Mouse (Mus musculus) naive thymus-derived CD4-positive, alpha-beta T cell, adult 2 months (primary cell): Measurements from ENCODE around the gene Lcn6.
A peak's percentile ranks its signal among the peaks of the same experiment; 100 is the strongest.
"Not testable (repeated sequence)": the region's sequence is repeated elsewhere in the genome, so short reads cannot be mapped to it uniquely, and the experiment has no call there.

Source experiments
- DNase-seq: peaks from one replicate; pipeline ENCODE4 v3.0.0-alpha.2; 2011; ENCODE audit warnings: low read depth

Gene Lcn6

DNA sequence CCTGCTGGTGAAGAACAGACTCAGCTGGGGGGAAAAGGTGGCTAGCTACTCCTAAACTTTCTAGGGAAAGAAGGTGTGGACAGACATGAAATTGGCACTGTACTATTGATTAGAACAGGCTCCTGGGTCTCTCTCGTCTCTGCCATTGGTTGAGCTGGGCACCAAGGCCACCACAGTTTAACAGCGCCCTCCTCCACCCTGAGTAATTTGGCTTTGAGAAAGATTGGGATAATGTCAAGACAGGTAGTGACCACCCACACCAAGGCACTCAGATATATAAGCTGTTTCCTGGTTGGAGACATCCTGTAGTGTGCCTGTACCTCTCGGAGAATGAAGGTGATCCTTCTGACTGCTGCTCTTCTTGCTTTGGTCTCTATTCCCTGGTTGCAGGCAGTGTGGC lies at the start of gene Lcn6:
Lcn6 (plus strand) TSS at position 301 of the 400 bp plus-strand sequence.
- DNase-seq, result no peak

DNA sequence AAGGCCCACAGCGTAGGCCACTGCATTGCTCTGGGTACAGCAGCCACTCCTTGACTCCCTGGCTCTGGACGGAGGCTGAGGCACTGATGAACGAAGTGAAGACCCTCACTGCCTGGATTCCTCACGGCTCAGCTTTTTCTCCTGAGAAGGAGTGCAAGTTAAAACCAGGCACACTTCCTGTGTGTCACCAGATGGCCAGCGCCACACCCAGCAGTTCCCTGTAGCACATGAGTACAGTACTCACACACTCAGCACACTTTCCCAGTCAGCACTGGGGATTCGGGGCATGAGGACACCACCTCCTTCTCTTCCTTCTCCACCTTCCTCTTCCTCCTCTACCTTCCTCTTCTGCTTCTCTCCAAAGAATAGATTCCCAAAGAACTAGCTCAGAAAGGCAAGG lies 48.8 kb upstream of the Lcn6 start, which contains the start of gene Fcna:
Fcna (minus strand) TSS at position 220 of the 400 bp plus-strand sequence.
- no peak for DNase-seq

- no peak for DNase-seq
Measured at GRCm38 (mm10) chr2:25628738-25629137, 47.8 kb upstream of the Lcn6 start.

DNA sequence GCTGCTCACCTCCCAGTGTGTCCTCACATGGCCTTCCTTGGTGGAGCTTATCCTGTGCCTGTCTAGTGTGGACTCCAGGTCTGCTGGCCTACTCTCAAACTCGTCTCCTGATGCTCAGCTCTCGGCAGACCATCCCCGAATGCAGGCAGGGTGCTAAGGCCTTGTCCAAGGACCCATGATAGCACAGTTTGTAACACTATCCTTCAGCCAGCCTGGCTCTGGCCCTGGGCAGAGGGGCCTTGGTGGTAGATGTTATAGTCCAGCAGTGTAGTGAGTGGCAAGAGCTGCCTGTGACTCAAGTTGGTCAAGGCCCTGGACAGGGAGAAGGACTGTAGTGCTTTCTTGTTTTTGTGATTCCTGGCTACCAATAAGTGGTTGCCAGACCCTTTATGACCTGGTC lies 43.0 kb upstream of the Lcn6 start:
- no peak for DNase-seq

GRCm38 (mm10) chr2:25634046-25634445 lies 42.5 kb upstream of the Lcn6 start:
- no peak for DNase-seq

- peak; percentile 54 for DNase-seq
Measured at GRCm38 (mm10) chr2:25639890-25640289, 36.7 kb upstream of the Lcn6 start.

DNA sequence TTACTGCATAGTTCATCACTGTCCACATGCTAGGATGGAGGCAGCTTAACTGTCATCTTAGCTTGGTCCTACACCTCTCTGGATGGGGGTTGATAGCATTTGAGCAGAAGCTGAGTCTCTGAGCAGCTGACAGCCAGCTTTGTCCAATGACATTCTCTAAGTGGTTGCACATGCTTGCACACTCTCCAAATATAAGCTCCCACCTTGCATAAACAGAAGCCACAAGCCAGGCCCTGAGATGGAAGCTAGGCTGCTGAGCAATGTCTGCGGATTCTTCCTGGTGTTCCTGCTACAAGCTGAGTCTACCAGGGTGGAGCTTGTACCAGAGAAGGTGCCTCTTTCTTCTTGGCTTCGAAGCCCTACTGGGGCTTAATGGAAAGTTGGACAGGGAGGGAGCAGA lies 23.7 kb upstream of the Lcn6 start, which contains the start of gene Lcn8:
Lcn8 (plus strand) TSS at position 219 of the 400 bp plus-strand sequence.
- DNase-seq, result no peak

DNA sequence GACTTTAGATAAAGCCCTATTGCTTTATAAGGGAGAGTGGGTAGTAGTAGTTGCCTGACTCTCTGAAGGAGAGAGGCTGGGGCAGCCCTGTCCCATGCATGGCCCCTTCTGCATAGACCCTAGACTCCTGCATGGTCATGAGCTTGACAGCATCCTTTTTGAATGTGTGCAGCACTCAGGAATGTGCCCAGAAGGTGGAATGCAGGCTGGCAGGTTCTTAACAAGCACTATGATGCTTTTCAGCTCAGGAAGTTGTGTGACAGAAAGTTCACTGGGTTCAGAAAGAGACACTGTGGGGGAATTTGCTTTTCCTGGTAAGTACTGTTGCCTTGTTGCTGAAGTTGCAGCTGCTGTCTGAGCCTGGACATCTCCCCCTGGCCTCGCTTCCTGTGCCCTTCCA lies 22.1 kb upstream of the Lcn6 start:
- no peak for DNase-seq

DNA sequence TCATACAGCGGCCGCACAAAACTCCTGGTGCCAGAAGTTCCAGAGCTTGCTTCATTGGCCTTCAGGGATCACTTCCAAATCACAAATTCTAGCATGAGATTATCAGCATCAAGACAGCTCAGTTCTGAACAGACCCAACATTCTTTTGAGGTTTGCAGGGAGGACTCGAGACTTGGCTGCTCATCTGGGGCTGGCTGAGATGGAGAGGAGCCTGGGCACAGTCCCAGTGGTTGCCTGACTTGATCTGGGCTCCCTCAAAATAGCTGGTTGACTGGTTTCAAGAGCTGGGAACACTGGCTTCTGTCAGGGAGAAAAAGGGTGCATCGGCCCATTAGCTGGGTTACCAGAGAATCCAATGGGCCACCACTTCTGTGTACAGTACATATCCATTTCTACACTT lies 19.9 kb upstream of the Lcn6 start:
- DNase-seq, result no peak

DNA sequence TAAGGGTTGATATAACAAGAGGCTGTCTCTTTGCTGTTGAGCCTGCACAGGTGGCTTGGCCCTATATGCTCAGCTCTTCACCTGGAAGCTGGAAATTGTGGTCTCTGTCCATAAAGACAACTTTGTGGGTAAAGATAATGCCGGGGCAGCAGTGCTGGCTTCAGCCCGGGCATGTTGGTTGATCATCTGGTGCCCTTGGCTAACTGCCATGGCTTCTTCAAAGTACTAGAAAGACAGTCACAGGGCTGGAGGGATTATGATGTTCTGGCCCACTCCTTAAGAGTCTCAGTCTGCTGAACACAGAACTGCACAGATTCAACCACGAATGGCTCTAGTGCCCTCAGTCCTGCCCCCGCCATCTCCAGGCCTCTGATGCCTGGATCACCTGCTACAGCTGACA lies 19.3 kb upstream of the Lcn6 start:
- no peak for DNase-seq

- no peak for DNase-seq
Measured at GRCm38 (mm10) chr2:25657652-25658051, 18.9 kb upstream of the Lcn6 start, which contains the start of gene Lcn5. Lcn5 (plus strand) TSS chr2:25657952.

- no peak for DNase-seq
Measured at GRCm38 (mm10) chr2:25660279-25660678, 16.3 kb upstream of the Lcn6 start.

DNA sequence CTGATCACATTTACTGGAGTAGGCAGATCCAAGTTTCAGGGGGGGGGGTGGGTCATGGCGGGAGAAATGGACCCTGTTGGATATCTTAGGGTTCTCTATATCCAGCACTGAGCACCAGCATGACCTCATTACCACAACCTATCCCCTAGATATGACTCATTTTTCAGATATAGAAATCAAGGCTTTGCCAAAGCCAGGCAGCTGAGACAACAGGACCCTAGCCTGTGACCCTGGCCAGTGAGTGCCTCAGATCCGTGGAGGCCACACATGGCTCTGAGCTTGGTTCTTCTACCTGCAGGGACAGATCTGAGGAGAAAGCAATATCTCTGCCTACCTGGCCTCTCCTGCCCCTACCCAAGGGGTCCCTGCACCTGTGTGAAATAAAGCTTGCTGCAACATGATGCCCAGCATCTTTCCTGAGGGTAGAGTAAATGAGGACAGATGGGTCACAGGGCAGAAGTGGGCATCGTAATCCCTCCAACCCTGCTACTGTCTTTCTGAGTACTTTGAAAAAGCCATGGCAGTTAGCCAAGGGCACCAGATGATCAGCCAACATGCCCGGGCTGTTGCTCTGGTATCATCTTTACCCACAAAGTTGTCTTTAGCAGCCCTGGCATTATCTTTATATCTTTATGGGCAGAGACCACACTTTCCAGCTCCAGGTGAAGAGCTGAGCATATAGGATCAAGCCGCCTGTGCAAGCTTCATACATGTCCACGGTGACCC lies 15.2 kb upstream of the Lcn6 start:
- no peak for DNase-seq

DNA sequence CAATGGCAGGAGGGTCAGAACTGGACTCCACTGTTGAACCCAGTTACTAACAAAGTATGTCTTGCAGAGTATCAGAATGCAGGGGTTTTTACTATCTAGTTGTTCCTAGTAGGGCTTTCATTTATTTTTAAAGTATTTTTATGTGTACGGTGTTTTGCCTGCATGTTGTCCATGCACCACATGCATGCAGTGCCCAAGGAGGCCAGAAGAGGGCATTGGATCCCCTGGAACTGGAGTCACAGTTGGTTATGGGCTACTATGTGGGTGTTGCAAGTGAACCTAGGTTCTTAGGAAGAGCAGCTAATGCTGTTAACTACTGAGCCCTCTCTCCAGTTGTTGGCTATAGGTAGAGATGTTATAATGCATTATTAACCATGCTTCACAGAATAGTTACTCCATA lies 13.1 kb upstream of the Lcn6 start:
- DNase-seq, result peak; percentile 45

DNA sequence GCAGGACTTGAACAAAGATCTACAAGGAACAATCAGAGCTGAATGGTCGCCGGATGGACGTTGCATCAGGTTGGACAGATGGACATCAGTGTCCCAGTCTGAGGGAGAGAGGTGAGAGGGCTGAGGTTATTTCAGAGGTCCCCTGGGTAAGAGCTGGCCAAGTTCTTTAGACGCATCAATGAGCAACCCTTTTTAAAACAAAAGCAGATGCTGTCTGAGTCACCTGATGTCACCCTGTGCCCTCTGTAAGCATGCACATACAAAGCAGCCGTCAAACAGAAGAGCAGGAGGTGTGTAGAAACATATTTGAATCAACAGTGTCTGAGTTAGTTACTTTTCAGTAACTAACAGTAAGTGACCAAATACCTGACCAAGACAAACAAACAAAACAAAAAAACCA lies 12.5 kb upstream of the Lcn6 start:
- DNase-seq, result no peak

GRCm38 (mm10) chr2:25666516-25666915 lies 10.1 kb upstream of the Lcn6 start:
- no peak for DNase-seq

GRCm38 (mm10) chr2:25679559-25679958 lies 3.0 kb downstream of the Lcn6 start:
- no peak for DNase-seq

GRCm38 (mm10) chr2:25682426-25682825 lies 5.8 kb downstream of the Lcn6 start, which contains the start of gene Lcn10:
Lcn10 (plus strand) TSS chr2:25682726.
- DNase-seq, result no peak

- no peak for DNase-seq
Measured at GRCm38 (mm10) chr2:25686941-25687340, 10.4 kb downstream of the Lcn6 start.

- DNase-seq, result peak; percentile 71
Measured at GRCm38 (mm10) chr2:25694605-25695004, 18.0 kb downstream of the Lcn6 start.

- DNase-seq, result no peak
Measured at GRCm38 (mm10) chr2:25696951-25697350, 20.4 kb downstream of the Lcn6 start.

DNA sequence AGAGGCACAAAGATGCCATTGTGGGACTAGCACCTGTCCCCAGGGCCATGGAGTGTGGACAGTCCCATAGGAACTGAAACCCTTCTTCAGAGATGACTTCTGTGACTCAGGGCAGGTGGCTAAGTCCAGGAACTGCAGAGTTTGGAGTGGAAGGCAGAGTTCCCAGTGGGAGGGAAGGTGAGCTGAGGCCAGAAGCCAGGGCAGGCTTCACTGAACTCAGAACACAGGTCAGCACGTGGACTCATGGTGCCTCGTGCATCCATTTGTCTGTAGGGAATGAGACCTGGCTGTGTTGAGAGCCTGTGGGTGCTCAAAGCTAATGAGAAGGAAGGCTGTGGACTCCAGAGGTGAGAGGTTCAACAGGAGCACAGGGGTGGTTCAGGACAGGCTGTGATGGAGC lies 22.1 kb downstream of the Lcn6 start:
- DNase-seq, result no peak

DNA sequence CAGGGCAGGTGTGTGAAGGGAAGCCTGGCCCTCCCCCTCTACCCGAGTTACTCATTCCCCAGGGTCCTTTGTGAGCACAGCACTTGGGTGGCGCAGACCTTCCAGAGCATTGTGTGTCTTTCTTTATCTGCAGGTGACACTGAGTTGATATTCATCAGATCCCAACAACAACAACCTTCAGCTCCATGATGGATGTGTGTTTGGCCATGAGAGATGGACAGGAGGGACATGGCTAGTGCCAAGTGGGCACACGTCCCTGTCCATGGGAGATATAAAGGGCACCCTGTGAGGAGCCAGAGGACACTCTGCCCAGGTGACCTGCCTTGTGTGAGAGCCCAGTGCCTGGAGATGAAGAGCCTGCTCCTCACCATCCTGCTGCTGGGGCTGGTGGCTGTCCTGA lies 23.2 kb downstream of the Lcn6 start, which contains the start of gene Obp2a:
Obp2a (plus strand) TSS at position 301 of the 400 bp plus-strand sequence.
- not testable (repeated sequence) for DNase-seq

DNA sequence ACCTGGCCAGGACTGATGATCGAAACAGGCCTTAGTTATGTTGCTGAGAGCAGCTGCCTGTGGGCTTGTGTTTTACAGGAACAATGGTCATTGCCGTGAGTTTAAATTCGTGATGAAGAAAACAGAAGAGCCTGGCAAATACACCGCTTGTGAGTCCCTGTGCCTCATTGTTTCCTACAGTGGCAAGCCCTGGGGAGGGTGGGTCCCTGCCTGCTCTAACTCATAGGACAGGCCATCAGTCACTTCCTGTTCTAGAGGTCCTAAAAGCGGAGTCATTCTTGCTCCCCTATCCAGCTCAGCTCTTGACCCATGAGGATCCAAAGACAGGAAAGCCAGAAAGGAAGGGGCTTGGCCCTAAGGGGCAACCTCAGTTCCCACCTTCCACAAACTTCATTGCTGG lies 24.4 kb downstream of the Lcn6 start:
- DNase-seq, result no peak
